Mouse (Mus musculus) cerebral cortex, adult 2 months (tissue): ENCODE results near the gene Clic3.

Experiments
- WGBS: fragments of 180-500 bp; shearing (Covaris S2); methylation state at CpG from one replicate; pipeline ENCODE4 v1.1.7; 2018; 5-methylcytosine and 5-hydroxymethylcytosine counted together

The Clic3 gene

GRCm38 (mm10) chr2:25450853-25451647 lies 5.6 kb upstream of the Clic3 start:
- 76% methylated on average over 8 of the region's 8 CpGs for WGBS

- 76% methylated on average over 1 of the region's 1 CpGs for WGBS
Observed at GRCm38 (mm10) chr2:25452951-25453350, 3.7 kb upstream of the Clic3 start.

- 82% methylated on average over 9 of the region's 9 CpGs for WGBS
Observed at GRCm38 (mm10) chr2:25457022-25457896, 621 bp downstream of the Clic3 start.

DNA sequence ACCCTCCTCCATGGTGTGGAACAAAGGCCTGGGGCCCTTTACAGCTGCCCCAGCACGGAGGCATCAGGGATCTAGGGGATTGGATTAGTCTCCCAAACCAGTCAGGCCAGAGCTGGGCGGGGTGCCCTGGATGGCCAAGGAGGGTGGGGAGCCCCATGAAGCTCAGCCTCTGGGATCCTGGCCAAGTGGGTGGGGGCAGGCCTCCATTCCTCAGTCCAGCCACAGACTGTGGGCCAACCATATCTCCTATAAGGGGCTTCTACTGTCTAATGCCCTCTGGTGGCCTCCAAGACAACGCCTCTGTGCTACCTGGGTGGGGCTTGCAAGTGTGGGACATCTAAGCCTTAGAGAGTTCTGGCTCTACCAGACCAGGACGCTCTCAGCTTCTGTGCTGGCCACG lies 2.3 kb downstream of the Clic3 start:
- WGBS: 58% methylated on average over 5 of the region's 5 CpGs

DNA sequence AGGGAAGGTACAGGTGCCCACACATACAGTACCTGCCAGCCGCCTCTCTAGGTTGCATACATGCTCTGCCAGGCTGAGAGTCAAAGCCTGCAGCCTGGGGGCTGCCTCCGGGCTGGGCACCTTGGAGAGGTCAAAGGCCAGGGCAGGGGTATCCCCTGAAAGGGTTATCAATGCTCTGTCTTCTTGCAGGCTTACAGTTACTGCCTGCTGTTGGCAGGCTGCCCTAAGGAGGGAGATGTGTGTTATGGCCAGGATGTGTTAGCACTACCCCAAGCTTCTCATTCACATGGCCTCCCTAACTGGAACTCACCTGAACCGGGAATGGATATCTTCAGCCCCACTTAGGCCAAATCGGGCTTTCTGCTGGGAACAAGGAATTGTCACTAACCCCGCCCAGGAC lies 3.5 kb downstream of the Clic3 start:
- WGBS: 27% methylated on average over 5 of the region's 5 CpGs

DNA sequence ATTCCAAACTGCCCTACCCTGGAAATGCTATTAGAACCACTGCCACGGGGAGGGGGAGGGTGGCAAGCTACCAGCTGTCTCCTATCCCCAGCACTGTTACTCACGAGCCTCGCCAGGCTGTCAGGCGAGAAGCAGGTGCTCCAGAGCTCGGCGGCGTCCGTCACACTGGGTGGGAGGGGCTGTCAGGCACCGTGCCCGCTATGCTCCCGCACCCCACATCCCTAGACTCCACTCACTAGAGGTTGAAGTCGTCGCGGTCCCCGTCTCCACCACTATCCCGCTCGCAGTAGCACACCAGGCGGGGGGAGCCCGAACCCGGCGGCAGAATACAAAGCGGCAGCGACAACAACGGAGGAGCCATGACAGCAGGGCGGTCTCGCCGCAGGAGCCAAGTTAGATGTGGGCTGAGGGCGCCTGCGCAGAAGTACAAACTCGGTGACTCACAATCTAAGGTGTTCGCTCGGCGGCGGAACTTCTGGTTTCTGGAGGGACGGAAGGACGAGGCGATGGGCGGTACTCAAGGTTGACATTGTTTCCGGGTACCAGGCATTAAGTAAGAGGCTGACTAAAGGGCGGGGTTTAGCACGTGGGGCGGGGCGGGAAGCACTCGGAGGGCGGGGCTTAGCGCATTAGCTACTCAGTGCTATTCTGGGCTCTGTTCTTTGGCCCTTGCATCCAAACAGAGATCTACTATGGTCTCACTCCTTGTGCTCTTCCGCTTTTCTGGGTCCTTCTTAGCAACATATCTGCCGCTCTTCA lies 4.1 kb downstream of the Clic3 start, which contains the start of gene Paxx:
Gene Paxx (minus strand): TSS at position 544 of the 759 bp plus-strand sequence.
- WGBS: under 1% methylated on average over 48 of the region's 48 CpGs

GRCm38 (mm10) chr2:25461407-25461806 lies 4.8 kb downstream of the Clic3 start:
- 17% methylated on average over 3 of the region's 3 CpGs for whole genome bisulfite sequencing

DNA sequence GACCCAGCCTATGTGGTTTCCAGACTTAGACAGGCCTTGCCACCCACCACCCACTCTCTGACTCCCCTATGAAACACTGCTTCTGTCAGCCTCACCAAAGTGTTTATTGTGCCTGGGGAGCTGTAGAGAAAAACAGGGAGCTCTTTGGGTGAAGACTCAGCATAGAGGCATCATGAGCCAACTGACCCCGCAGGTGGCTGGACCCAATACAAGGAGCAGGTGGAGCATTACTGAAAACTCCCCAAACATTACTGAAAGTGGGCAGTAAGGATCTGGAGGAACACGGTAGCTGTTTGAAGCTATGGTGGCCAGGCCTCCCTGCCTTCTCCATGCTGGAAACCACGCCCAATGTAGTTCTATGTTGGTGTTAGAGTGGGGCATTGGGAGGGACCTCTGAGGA lies 7.0 kb downstream of the Clic3 start:
- WGBS: 94% methylated on average over 3 of the region's 3 CpGs

- WGBS: 94% methylated on average over 2 of the region's 2 CpGs
Observed at GRCm38 (mm10) chr2:25465256-25465655, 8.6 kb downstream of the Clic3 start.

DNA sequence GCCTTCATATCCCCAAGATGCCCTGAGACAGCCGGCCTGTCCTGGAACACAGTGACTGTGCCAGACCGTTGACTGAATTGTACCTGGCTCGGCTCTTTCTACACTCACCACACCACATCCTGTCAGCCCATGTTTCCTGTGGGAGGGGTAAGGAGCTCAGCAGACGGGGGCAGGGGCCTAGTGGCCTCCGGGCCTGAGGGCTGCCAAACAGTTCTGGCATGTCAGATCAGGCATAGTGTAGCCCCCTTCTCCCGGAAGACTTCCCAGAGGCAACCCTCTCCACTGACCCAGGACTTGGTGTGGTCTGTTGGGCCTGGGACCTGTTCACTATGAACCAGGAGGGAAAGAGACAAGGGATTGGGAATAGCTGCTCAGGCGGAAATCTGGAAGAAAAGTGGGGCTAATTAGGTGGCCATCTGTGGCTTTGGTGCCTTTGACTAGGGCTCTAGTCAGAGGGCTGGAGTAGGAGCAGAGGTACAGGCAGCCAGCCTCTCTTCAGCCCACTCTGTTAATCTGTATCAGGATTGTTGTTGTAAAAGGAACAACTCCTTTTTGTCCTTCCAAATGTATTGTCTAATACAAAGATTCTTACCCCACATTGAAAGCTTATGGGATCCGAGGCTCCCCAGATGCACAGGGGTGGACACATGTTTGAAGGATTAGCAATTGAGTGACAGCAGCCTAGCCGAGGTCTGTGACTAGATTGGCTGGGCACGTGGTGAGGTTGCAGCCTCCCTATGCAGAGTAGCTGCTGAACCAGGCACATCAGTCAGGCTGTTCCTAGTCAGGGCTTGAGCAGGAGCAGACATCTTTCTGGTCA lies 9.4 kb downstream of the Clic3 start:
- WGBS: 55% methylated on average over 10 of the region's 10 CpGs

GRCm38 (mm10) chr2:25467606-25468303 lies 11.1 kb downstream of the Clic3 start:
- WGBS: 76% methylated on average over 14 of the region's 14 CpGs

GRCm38 (mm10) chr2:25468962-25469915 lies 12.6 kb downstream of the Clic3 start:
- 68% methylated on average over 10 of the region's 10 CpGs for WGBS

- 59% methylated on average over 6 of the region's 6 CpGs for WGBS
Observed at GRCm38 (mm10) chr2:25469969-25470368, 13.3 kb downstream of the Clic3 start, which contains the start of gene Ptgds. Gene Ptgds, minus strand, starts transcription at chr2:25470046.

DNA sequence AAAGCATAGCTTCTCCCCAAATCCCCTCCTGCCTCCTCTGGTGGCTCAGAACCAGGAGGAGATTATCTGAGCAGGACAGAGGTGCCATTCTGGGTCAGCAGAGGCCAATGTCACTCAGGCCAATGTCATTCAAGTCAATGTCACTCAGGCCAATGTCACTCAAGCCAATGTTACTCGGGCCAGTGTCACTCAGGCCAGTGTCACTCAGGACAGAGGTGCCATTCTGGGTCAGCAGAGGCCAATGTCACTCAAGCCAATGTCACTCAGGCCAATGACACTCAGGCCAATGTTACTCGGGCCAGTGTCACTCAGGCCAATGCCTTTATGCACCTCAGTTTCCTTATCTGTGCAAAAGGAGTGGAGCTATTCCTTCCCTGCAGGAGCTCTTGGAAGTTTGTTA lies 15.9 kb downstream of the Clic3 start:
- 81% methylated on average over 2 of the region's 2 CpGs for WGBS

DNA sequence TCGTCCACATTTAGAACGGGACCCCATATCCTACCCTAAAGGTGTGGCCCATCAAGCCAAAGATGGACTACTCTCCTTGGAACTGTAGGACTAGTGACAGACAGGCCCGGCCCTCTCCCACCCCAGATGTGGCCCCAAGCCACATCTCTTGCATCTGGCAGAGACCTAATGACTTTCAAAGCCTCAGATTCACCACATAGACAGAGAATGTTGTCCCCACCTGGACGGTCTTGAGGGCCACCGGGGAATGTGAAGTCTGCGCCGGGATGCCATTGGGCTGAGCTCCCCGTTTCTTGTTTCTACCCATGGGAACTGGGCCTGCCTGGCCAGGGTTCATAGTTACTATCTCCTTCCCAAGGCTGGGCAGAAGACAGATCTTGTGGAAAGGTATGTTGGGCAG lies 20.9 kb downstream of the Clic3 start:
- 92% methylated on average over 8 of the region's 8 CpGs for WGBS

- WGBS: 80% methylated on average over 3 of the region's 3 CpGs
Observed at GRCm38 (mm10) chr2:25477967-25478675, 21.5 kb downstream of the Clic3 start.

GRCm38 (mm10) chr2:25479551-25480311 lies 23.1 kb downstream of the Clic3 start:
- 74% methylated on average over 10 of the region's 10 CpGs for WGBS

DNA sequence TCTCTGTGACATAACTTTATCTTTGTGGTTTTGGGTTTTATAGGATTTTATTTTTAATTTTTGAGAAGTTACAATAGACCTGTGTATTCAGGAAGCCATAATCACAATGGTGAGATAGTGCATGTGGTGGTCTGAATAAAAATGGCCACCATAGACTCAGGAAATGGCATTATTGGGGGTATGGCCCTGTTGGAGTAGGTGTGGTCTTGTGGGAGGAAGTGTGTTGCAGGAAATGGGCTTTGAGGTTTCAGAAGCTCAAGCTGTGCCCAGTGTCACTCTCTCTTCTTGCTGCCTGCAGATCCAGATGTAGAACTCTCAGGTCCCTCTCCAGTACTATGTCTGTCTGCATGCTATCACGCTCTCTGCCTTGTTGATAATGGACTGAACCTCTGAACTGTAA lies 23.9 kb downstream of the Clic3 start:
- WGBS: 97% methylated on average over 1 of the region's 1 CpGs
